Mouse (Mus musculus): Measurements from ENCODE around the gene Taar5.

Gene Taar5

GRCm38 (mm10) chr10:23970656-23971165 lies at the start of gene Taar5:
Gene Taar5 (plus strand): TSS chr10:23970706.
- DNase-seq (ENCODE audit: low read depth, low spot score), result no peak

- no peak for DNase-seq (ENCODE audit: low read depth, low spot score)
Measured at GRCm38 (mm10) chr10:23922468-23922867, 48.0 kb upstream of the Taar5 start.

- DNase-seq (ENCODE audit: low read depth, low spot score), result no peak
Measured at GRCm38 (mm10) chr10:23923941-23924340, 46.6 kb upstream of the Taar5 start.

- no peak for DNase-seq (ENCODE audit: low read depth, low spot score)
Measured at GRCm38 (mm10) chr10:23937613-23938012, 32.9 kb upstream of the Taar5 start.

GRCm38 (mm10) chr10:23938312-23938711 lies 32.2 kb upstream of the Taar5 start, which contains the start of gene Taar2:
Gene Taar2 (plus strand): TSS chr10:23938572.
- DNase-seq (ENCODE audit: low read depth, low spot score), result no peak

- peak; percentile 16 for DNase-seq (ENCODE audit: low read depth, low spot score)
Measured at GRCm38 (mm10) chr10:23942465-23942864, 28.0 kb upstream of the Taar5 start.

- DNase-seq (ENCODE audit: low read depth, low spot score), result no peak
Measured at GRCm38 (mm10) chr10:23948026-23948425, 22.5 kb upstream of the Taar5 start.

GRCm38 (mm10) chr10:23949508-23950005 lies 20.9 kb upstream of the Taar5 start, which contains the start of gene Taar3:
Gene Taar3 (plus strand): TSS chr10:23949558.
- no peak for DNase-seq (ENCODE audit: low read depth, low spot score)

GRCm38 (mm10) chr10:23951714-23952113 lies 18.8 kb upstream of the Taar5 start:
- no peak for DNase-seq (ENCODE audit: low read depth, low spot score)

- DNase-seq (ENCODE audit: low read depth, low spot score), result no peak
Measured at GRCm38 (mm10) chr10:23959071-23959470, 11.4 kb upstream of the Taar5 start.

GRCm38 (mm10) chr10:23960444-23960915 lies 10.0 kb upstream of the Taar5 start, which contains the start of gene Taar4:
Gene Taar4 (plus strand): TSS chr10:23960494.
- DNase-seq (ENCODE audit: low read depth, low spot score), result no peak

GRCm38 (mm10) chr10:23963444-23963843 lies 7.1 kb upstream of the Taar5 start:
- DNase-seq (ENCODE audit: low read depth, low spot score), result no peak

- DNase-seq (ENCODE audit: low read depth, low spot score), result peak; percentile 1
Measured at GRCm38 (mm10) chr10:23964921-23965610, 5.4 kb upstream of the Taar5 start.

GRCm38 (mm10) chr10:23971256-23971655 lies 750 bp downstream of the Taar5 start:
- no peak for DNase-seq (ENCODE audit: low read depth, low spot score)

GRCm38 (mm10) chr10:23977958-23978357 lies 7.5 kb downstream of the Taar5 start:
- no peak for DNase-seq (ENCODE audit: low read depth, low spot score)

GRCm38 (mm10) chr10:23978901-23979705 lies 8.6 kb downstream of the Taar5 start:
- peak; percentile 37 for DNase-seq (ENCODE audit: low read depth, low spot score)

- no peak for DNase-seq (ENCODE audit: low read depth, low spot score)
Measured at GRCm38 (mm10) chr10:23985546-23985945, 15.0 kb downstream of the Taar5 start, which contains the start of gene Taar6. Gene Taar6 (minus strand): TSS chr10:23985646.

- no peak for DNase-seq (ENCODE audit: low read depth, low spot score)
Measured at GRCm38 (mm10) chr10:23986419-23986818, 15.9 kb downstream of the Taar5 start.

GRCm38 (mm10) chr10:23993381-23993780 lies 22.9 kb downstream of the Taar5 start, which contains the start of gene Taar7a:
Gene Taar7a (minus strand): TSS chr10:23993481.
- DNase-seq (ENCODE audit: low read depth, low spot score), result no peak

GRCm38 (mm10) chr10:23999639-24000038 lies 29.1 kb downstream of the Taar5 start, which contains the start of gene Taar7b:
Gene Taar7b (plus strand): TSS chr10:23999939.
- no peak for DNase-seq (ENCODE audit: low read depth, low spot score)

GRCm38 (mm10) chr10:24006442-24006841 lies 35.9 kb downstream of the Taar5 start:
- DNase-seq (ENCODE audit: low read depth, low spot score), result no peak

- DNase-seq (ENCODE audit: low read depth, low spot score), result no peak
Measured at GRCm38 (mm10) chr10:24007034-24007433, 36.5 kb downstream of the Taar5 start.

All from CD4-positive, CD25-positive, alpha-beta regulatory T cell, adult 2 months (primary cell).